Mouse (Mus musculus) right cerebral cortex, adult 2 months (tissue): ENCODE data around the gene Olfr70.

Source experiments
- DNase-seq, 2 experiments: peaks; one replicate each; pipeline ENCODE4 v3.0.0; 2021 to 2022; ENCODE audit warnings: low spot score in 2 of 2

Gene Olfr70

DNA sequence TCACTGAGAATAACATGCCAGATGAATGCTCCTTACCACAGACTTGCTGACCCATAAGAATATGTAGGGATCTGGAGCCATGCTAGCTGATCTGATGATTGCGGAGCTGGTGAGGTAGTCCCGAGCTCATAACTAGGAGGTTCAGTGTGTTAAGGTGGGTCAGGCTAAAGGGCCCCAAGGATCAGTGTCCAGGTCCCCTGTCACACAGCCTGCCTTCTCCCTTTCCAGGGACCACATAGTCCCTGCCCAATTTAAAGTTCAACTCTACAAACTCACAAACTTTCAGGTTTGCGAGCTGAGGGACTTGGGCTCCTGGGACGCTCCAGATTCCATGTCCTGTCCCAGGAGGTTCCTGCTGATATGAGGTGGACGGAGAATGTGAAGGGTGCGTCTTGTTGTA, at the start of gene Olfr70:
Gene Olfr70, minus strand, starts transcription at position 101 of the 400 bp plus-strand sequence.
- DNase-seq, result no peak

DNA sequence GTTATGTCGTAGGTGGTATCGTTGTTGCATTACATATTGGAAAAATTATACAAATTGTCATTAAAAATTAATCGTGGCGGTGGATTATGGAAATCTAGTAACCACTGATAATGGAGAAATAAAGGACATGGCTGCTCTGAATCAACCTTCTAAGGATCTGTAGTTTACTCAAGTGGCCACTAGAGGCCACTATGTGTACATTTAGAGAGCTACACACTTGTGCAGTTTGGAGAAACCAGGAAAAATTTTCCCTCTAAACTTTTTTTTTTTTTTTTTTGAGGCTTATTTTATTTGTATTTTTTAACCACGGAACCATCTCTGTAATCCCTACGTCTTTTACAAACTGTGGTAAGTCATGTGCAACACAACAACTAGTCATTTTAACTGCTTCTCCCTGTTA, 44.6 kb upstream of the Olfr70 start:
- DNase-seq, result no peak

DNA sequence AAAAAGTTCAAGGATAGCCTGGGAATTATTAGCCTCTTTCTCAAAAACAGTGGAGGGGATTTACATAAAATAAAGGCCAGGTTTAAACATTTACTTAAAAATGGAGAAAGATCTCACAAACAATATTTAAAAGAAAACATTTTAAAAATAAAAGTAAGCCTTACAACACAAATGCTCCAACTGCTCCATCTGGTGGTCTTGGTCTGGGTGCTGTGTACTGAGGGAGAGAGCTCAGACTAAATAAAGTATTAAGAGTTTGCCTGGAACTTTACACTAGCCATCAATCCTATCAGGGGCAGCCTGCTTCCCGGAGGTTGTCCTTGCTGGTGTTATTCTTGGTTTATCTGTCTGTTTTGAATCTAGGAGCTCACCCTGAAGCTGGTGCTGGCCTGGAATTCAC, 42.5 kb upstream of the Olfr70 start:
- no peak for DNase-seq

DNA sequence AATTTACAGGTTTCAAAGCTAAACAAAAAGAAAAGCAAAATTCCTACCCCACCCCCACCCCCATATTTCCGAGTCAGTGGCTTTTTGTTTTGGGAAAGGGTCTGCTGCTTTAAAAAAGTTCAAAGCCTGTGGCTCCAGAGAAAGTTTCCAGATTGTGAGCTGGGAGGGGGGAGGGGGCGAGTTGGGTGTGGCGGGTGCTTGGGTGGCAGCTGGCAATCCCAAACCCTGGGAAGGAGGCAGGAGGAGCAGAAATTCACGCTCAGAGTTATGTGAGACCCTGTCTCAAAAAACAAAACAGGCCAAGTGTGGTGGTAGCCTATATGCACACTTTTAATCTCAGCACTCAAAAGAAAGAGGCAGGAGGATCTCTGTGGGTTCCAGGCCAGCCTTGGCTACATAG, 42.0 kb upstream of the Olfr70 start:
- no peak for DNase-seq

DNA sequence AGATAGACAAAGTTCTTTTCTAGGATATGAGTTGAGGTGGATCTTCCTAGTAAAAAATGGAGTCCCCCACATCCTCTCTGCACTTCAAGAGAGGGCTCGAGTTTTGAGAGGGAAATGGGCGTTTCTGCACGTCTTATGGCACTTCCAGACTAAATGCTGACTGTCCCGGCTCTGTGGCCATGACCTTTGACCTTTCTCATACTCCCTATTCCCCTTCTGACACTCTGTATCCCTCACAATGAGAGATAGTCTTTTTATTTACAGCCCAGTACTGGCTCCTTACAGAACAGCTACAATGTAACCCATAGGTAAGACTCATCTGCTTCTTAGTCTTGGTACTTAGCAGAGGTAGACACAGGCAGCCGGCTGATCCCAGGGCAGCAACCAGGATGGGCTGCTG, 40.9 kb upstream of the Olfr70 start:
- DNase-seq, result no peak

DNA sequence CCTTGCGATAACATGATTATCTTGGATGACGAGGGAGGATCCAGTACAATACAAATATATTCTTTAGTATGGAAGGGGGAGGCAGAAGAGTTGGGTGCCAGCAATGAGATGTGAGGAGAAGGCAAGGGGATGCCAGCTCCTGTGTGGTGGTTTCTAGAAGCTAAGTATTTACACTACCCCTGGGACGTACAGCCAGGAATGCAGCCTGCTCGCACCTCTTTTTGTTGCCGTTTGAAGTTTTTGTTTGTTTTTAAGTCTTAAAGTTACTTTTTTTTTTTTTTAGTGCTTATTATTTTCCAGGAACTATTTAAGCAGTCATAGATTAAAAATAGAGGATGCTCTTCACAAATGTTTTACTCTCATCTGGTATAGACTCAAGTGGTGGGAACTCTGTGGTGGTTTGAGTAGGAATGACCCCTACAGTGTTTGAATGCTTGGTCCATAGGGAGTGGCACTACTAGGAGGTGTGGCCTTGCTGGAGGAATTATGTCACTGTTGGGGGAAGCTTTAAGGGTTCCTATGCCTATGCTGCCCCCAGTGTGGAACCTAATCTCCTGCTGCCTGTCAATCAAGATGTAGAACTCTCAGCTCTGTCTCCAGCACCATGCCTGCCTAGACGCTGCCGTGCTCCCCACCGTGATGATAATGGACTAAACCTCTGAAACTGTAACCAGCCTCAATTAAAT, 38.5 kb upstream of the Olfr70 start:
- no peak for DNase-seq

DNA sequence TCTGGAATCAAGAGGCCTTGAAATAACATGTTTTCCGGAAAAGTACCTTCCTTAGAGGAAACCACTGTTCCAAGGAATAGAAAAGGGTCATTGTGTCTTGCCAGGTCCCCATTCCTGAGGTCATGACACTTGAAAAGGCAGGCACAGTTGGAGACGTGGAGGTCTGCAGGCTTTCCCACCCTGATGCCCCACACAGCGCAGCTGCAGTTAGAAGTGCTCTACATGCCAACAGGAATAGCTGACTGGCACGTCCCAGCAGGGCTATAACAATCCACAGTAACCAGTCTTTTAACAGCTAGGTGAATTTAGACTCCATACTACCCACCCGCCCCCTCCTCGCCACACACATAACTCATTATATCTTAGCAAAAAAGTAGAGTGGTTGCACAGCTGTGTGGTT, 36.5 kb upstream of the Olfr70 start:
- no peak for DNase-seq

DNA sequence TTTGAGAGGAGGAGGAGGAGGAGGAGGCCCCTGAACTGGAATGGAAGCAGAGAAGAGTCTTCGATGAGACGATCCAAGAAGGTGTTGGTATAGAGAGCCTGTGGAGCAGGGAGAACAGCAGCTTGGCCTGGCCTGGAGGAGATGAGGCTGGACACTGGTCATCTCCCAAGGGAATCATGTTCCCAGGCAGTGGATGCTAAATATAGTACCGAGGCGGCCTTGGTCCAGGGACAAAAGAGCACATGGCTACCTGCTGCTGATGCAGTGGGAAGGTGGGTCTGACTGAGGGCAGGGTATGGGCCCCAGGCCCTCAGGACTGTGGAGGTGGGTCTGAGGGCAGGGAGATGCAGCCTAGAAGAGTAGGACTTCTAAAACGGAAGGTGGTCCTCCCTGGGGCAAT, 32.6 kb upstream of the Olfr70 start:
- no peak for DNase-seq

DNA sequence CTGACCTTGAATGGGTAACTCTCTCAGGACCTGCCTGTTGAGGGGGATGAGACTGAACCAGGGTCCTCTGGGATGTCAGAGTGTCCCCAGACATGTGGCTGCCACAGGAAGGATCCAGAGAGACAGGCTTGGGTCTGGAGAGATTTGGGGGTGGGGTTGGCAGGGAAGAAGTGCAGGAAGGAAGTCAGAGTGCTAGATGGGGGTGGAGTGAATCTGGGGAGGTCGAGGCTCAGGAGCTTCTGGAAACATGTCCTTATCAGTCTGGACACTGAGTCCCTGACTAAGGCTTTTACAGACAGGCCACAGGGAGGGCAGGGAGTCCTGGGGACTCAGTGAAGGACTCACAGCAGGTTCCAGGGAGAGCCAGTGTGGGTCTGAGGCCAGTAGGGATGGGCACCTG, 31.6 kb upstream of the Olfr70 start:
- no peak for DNase-seq

DNA sequence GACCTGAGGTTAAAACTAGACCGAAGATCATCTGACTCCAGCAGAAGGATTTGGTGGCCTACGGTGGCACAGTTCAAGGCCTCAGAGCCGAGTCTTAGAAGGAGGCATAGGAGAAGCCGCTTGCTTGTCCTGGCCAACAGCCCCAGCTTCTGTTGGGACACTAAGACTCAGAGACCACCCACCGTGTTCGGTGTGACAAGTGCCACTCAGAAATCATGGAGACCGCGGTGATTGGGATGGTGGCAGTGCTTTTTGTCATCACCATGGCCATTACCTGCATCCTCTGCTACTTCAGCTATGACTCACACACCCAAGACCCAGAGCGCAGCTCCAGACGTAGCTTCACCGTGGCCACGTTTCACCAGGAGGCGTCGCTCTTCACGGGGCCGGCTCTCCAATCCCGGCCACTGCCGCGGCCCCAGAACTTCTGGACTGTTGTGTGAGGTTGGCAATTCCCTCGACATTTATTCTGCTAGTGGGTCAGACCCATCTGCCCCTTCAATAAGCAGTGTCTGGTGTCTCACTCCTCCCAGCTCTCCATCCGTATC, 30.2 kb upstream of the Olfr70 start:
- DNase-seq, result no peak

DNA sequence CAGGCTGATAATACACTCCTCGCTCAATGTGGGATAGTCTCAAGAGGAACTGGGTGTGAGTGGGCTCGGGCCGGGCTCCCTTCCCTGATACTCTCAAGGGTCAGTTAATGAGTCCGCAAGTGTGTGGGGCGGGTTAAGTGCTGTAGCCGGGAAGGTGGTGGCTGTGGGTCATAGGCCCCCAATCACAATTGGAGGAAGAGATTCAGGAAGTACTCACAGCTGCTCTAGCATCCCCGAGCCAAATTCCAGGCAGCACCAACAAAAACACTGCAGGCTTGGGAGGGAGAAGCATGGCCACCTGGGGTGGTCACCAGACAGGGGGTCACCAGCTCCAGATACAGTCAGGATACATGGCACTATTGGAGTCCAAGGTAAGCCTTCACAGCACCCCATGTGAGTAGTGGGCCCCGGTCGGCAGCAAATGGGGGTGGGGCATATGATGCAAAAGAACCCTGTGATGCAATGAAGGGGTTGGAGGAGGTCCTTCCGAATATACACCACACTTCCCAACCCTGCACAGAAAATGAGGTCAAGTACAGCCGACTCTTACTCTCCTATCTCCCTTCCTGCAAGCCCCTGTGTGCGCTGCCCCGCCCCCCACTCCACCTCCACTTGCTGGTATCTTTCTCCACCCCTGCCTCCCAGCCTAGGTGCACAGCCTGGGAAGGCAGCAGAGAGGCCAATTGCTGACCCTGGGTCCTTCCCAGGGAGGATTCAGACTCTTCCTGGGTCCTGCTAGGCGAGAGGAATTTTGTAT, 29.4 kb upstream of the Olfr70 start, which contains the start of gene Spaar:
Gene Spaar, plus strand, starts transcription at position 241 of the 757 bp plus-strand sequence.
- no peak for DNase-seq

DNA sequence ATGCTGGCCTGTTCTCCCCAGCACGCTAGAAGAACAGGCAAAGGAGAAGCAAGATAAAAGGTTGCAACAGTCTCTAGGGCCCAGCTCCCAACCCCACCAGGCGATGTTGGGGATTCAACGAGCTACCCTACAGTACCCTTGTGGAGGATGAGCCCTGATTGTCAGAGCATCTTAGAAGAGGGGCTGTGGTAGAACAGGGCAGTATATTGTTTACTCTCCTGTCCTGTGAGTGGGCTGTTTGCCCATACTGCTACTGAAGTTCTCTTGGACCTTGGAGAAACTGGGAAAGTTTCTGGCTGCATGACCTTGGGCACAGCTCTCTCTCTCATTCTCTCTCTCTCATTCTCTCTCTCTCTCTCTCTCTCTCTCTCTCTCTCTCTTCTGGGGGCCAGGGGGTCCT, 28.5 kb upstream of the Olfr70 start:
- DNase-seq, result no peak

DNA sequence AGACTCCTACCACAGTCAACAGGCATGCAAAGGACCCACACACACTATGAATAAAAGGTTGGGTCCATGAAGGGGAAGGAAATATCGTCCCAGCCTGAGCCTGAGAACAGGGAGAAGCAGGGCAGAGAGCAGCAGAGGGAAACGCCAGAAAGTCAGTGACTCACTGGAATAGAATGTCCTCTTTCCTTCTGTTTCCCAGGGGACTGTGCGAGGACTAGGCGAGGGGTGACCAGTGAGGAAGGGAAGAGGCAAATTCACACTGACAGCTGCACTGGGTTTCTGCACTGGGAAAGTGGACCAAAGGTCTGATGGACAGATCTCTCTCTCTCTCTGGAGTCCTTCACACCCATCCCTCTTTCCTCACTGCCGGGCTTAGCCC, 28.0 kb upstream of the Olfr70 start:
- no peak for DNase-seq

DNA sequence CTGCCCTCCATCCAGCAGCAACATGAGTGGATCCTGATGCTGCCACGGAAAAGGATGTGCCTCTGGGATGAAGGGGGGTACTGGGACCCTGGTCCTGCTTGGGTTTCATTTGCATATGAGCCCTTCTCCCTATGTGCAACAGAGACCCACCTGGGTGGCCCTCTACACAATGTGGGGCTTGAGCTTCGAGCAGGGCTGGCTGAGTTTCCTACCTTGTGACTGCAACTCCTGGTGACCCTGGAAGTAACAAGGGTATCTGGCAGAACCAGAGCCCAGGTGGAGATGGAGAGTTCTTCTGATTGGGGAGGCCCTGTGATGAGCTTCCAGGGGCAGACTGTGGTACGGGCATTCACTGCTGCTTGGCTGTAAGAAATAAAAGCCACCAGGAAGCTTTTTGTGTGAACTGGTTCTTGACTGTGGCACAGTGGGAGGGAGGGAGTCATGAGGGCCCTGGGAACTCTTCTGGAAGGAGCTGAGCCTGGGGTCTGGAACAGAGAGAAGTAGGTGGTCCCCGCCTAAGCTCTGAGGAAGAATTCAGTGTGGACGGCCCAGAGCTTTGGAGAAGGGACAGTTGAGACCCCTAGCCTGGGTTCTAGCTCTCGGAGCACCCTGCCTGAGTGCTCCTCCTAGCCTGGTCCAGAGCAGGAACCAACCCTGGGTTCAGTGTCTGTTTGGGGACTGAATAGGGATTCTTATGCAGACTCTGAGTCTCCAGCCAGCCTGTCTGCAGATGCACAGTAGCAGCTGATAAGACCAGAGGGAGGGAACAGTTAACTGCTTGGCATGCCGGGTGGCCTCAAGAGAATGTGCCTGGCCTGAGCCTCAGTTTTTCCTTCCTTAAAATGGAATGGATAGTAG, 27.3 kb upstream of the Olfr70 start:
- no peak for DNase-seq

DNA sequence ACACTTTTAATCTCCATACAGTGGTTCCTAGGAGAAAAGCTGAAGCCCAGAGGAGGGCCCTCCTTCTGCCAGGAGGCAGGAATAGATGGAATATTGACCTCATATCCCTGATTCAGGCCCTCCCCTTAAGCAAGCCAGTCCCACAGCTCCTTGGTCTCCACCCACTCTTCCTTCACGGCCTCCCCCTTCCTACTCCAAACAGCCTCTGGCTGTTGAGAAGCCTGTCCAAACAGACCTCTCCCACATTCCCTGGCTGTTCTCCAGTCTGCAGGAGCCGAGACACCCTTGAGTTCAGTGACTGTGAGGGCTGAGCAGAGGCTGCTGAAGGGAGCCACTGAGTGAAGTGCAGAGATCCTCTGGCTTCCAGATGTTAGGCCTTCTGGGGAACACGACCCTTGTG, 26.4 kb upstream of the Olfr70 start, which contains the start of gene Hrct1:
Gene Hrct1, plus strand, starts transcription at position 194 of the 400 bp plus-strand sequence.
- DNase-seq, result peak; percentile 35 to 40

DNA sequence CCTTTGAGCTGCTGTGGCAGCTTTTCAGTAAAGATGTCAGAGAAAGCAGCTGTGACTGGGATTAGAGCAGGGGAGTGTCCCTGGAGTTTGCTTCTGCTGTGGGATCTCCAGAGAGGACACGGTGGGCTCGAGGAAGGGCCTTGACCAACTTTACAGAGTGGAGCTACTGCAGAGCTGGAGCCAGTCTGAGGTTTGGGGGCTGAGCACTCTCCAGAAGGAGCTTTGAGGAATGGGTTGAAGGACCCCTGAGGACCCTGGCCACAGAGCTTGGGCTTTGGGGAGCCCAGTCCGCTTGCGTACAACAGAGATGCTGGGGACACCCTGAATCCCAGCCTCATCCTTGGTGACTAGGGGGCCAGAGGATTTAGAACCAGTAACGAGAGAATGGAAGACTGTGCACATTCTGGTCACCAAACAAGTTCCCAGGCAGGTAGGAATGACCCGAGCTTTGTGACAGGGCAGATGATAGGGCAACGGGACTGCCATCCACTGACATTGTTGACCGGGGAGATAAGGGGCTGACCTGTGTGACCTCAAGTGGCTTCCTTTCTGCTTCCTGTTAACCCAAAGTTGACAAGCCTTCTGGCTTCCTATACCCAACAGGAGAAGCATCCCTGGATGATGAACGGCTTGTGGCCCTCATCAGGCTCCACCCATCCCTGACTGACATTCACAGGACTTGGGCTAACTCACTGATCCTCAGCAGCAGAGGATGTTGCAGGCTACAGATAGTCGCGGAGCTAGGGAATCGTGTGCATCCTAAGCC, 25.8 kb upstream of the Olfr70 start:
- no peak for DNase-seq

DNA sequence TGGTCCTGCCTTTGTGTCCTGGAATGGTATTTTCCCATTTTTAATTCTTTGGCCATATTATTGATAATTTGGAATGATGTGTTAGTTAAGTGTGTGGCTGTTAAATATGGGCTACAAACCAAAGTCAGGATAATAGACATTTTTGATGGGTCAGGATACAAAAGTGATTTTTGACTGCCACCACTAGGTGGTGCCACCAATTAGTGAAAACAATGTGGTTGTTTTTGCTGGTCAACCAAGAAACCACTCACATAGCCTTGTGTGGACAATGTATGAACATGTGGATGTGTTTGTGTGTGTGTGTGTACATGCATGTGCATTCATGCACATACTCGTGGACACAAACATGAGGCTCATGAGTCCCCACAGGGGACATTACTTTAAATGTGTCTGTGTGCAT, 24.2 kb upstream of the Olfr70 start:
- DNase-seq, result peak in 1 of 2 experiments; percentile 31

DNA sequence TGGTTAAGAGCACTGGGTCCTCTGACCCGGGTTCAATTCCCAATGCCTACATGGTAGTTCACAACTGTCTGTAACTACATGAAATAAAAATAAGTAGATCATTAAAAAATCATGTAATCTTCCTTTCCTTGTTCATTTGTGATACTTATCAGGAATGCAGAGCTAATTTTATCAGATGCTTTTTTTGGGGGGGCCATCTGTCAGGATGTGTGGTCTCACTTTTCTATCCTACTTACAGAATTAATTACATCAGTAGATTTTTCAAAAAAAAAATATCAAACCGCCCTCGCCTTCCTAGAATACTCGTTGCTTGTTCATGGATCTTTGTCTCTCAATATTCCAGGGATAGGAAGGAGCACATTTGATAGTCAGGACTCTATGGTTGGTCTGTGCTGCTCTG, 21.6 kb upstream of the Olfr70 start:
- DNase-seq, result peak in 1 of 2 experiments; percentile 26

DNA sequence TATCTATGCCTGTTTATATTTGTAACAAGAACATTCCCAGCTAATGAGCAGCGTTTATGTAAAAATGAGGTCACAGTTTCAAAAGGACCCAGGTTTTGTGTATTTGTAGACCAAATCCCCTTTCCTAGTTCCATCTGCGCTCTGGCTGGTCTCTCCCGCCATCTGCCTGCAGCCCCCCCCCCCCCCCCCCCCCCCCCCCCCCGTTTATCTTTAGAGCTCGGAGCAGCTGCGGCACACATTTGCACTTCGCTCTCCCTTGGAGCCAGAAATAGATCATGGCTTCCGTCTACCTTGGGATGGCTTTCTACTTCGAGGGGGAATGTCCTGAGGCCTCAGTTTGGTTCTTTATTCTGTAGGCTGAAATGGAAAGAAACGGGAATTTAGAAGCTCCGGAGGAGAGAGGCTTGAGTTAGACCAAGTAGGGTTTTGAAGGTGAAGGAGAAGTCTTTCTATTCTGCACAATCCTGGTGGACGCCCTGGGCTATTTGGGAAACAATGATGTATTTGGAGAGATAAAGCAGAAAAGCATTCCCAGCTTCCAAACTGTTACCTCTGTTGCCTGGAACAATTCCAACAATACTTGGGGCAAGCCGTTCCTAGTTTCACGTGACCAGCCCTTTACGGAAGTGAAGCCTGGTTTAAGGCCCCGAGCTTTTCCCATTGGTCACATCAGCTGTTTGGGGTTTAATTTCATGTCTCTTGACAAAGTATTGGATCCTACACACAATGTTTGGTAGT, 20.1 kb upstream of the Olfr70 start:
- no peak for DNase-seq

DNA sequence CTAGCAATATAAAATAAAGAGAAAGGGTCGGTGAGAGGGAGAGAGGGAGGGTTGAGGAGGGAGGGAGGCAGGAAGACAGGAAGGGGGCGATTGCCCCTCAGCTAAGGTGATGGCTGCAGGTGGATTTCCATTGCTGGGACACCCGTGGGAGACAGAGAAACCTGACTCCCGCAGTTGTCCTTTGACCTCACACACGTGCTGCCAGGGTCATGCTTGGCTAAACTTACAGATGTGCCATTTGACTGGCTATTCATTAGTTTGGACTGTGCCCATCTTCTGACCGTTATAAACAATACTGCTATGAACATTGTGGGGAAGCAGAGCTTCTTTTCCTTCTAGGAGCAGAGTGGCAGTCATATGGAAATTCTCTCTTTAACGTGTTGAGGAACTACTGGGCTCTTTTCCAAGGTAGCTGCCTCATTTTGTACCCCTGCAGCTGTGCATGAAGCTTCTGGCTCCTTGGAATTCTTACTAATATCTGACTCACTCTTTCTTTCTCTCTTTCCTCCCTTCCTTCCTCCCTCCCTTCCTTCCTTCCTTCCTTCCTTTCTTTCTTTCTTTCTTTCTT, 13.1 kb upstream of the Olfr70 start:
- DNase-seq, result peak in 1 of 2 experiments; percentile 29
